Mouse (Mus musculus): ENCODE measurements at regions not wholly inside any gene's neighbourhood (a gene's known extent, or its start where the extent isn't known, plus 50 kb on each side); places are given as distances from the start of the nearest gene placed in this dataset.

DNA sequence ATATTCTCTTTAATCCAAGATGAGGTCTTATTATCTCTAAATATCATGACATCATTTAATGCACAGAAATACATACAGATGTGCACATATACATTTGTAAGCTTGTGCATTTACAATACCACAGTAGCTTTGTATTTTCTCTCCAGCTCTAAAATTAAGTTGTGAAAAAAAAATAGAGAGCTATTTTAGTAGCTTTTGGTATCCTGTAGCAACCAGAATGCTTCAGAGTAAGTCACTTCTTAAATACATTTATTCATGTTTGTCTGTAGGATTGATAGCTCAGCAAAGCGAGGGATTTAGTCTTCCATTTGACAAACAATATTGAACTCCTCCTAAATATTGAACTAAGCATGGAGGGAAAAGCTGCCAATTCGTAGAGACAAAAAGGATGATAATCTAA, 286.4 kb upstream of the C030005K15Rik start:
- Histone ChIP-seq H3K4me1 (ENCODE audit: control insufficient read depth, insufficient read depth, insufficient read length, low read length) (no peaks in the 10 kb centered on the region), H3K4me3 (ENCODE audit: insufficient read depth, low read depth, low read length) (no peak overlapping the region), H3K27ac (replicated peaks; ENCODE audit: low read depth, low read length) (no peak overlapping the region)

DNA sequence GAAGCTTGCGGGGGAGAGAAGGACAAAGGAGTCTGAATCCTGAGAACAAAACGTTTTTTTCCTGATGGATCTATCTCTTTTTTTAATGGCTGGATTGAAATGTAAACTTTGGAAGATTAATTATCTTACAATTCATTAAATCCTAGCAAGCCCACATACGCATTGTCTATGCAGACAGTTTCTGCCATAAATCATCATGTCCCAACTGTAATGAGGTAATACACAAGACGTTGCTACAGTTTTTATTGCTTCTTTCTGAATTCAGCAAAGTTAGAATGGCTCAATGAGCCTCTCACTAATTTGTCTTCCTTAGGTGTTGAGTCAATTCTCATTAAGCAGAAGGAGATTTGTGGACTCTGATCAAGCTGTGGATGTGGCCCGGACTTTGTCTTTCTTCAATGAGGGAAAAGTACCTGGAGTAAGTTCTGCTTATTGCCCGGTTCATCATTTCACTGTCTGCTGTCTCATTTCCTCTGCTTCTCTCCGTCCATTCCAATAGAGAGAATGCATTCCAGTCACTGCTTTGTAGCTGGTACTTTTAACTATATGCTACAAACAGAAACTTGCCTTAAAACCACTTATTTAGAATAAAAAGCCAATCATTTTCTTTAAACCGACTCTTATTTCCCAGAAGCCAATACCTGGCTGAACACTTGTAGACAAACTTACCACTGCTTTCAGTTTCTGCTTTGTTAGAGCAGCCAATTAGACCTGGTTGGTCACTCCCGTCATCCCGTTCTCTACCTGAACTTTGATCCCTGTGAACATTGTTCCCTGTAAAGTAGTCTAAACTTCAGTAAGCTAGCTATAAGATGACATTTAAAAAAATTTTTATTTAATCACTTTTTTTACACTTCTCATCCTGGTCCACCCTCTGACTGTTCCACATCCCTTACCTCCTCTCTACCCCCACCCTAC, 288.7 kb upstream of the C030005K15Rik start:
- Histone ChIP-seq H3K27ac (replicated peaks; ENCODE audit: low read depth, low read length) (no peak overlapping the region), H3K4me3 (ENCODE audit: insufficient read depth, low read depth, low read length) (no peak overlapping the region)

DNA sequence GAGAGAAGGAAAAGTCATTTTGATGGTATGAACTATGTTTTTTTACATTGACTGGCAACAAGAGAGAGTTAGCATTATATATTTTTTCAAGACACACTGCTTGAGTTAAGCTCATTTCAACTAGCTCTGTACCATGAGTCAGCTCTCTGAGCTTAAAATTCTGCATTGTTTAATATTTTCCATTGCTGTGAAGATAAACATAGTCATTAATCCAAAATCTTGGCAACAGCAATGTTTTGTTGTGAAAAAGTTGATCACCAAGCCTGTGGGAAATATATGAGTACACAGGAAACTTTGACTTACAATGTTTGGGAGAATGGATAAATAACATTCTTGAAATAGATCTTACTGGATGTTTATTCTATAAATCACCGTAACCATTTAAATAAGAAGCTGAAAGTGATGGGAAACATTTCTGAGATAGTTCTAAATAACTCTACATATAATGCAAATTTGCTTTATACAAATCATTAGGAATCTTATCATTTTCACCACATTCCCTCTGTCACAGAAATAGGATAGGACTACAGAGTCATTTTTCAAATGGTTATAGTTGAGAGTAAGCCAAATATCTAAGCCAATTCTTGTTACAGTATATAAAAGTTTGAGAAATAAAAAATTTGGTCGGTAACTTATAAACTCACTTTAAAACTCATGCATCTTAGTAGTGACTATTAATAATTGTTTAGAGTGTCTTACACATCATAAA, 290.2 kb upstream of the C030005K15Rik start:
- H3K4me1 ChIP-seq (ENCODE audit: control insufficient read depth, insufficient read depth, insufficient read length, low read length), result no peaks in the 10 kb centered on the region
- no peak overlapping the region for H3K27ac ChIP-seq (replicated peaks; ENCODE audit: low read depth, low read length)
- no peak overlapping the region for H3K4me3 ChIP-seq (ENCODE audit: insufficient read depth, low read depth, low read length)

More for the DNA sequence above, 288.7 kb upstream of the C030005K15Rik start:
- no peaks in the 10 kb centered on the region for H3K4me1 ChIP-seq (ENCODE audit: control insufficient read depth, insufficient read depth, insufficient read length, low read length)

DNA sequence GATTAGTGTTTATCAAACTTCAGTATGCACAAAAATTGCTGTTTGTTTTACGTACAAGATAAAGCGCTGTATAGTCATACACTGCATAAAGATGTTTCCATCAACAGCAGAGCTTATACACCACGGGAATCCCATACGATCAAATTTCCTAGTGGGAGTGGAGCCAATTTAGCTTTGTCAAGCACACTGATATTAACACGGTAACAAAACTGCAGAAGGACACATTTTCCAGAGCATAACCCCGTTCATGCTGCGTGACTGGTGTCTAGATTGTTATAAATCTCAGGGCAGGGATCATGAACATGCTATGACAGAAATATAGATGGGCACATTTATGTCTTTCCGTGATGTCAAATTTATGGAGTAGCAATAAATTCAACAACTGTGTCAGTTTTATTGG, 302.6 kb upstream of the C030005K15Rik start:
- no peak overlapping the region for H3K4me3 ChIP-seq (ENCODE audit: insufficient read depth, low read depth, low read length)
- no peaks in the 10 kb centered on the region for H3K4me1 ChIP-seq (ENCODE audit: control insufficient read depth, insufficient read depth, insufficient read length, low read length)
- H3K27ac ChIP-seq (replicated peaks; ENCODE audit: low read depth, low read length), result no peak overlapping the region

DNA sequence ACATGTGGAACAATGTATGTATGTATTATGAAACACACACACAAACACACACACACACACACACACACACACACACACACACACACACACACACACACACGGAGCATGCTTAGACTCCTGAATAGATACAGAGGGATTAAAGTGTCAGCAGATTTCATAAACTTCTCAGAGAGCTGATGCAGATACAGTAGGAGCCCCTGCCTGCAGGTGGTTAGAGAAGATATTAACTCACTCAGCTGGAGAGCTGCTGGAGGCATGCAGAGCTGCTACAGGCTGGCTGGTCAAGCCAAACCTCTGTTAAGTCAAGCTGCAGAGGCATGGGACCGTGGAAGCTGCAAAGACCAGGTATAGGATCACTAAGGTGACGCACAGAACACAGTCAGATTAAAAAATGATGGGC, 303.1 kb upstream of the C030005K15Rik start:
- Histone ChIP-seq H3K4me1 (ENCODE audit: control insufficient read depth, insufficient read depth, insufficient read length, low read length) (no peaks in the 10 kb centered on the region), H3K27ac (replicated peaks; ENCODE audit: low read depth, low read length) (no peak overlapping the region), H3K4me3 (ENCODE audit: insufficient read depth, low read depth, low read length) (no peak overlapping the region)

DNA sequence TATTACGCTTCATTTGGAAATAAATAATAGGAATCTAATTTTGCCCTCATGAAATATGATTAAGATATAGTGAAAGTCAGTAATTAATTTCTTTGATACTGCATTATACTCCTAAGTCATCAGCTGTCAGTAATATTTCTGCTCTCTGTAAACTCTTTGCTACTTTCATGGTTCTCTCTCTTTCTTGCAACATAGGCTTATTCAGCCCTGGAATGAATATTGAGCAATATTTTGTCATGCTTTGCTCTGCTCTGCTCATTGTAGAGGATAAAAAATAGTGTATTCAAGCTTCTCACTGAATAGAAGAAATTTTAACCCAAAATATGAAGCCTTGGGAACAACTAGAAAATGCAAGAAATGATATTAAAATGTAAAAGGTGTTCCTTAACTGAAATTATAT, 306.1 kb upstream of the C030005K15Rik start:
- no peak overlapping the region for H3K4me3 ChIP-seq (ENCODE audit: insufficient read depth, low read depth, low read length)
- no peaks in the 10 kb centered on the region for H3K4me1 ChIP-seq (ENCODE audit: control insufficient read depth, insufficient read depth, insufficient read length, low read length)
- H3K27ac ChIP-seq (replicated peaks; ENCODE audit: low read depth, low read length), result no peak overlapping the region

DNA sequence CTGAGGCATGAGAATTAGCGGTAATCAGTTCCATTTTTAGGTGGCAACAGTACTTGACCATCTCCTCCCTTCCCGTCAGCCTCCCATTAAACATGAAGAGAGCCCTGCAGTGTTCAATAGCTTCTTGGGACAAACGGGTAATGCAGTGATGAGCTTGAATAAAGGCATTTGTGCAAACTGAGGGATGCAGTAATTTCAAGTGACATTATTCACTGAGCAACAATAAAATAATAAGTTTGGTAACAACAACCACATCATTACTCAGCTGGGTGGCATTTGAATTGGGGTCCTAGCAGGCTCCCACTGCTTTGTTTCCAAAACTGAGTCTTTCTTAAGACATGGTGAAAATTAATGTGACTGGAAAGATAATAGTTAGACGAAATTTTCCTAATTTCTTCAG, 315.2 kb upstream of the C030005K15Rik start:
- H3K4me3 ChIP-seq (ENCODE audit: insufficient read depth, low read depth, low read length), result no peak overlapping the region

DNA sequence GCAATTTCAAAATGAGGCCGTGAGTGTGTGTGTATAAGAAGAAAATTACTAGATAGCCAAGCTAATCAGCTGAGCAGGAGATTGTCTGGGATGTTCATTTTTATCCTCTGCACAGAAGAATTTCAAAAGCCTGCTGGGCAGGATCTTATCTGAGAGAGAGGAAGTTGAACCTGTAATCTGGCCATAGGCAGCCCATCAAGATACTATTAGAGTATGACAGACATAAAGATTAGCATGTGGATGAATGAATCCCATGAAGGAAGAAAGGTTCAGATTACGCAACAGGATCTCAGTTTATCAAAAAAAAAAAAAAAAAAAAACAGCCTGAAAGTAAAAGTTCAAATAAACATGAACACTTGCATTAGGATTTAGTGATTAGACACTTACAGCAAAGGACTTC, 317.3 kb upstream of the C030005K15Rik start:
- Histone ChIP-seq H3K4me1 (ENCODE audit: control insufficient read depth, insufficient read depth, insufficient read length, low read length) (no peaks in the 10 kb centered on the region), H3K4me3 (ENCODE audit: insufficient read depth, low read depth, low read length) (no peak overlapping the region), H3K27ac (replicated peaks; ENCODE audit: low read depth, low read length) (no peak overlapping the region)

More for the DNA sequence above, 315.2 kb upstream of the C030005K15Rik start:
- Histone ChIP-seq H3K27ac (replicated peaks; ENCODE audit: low read depth, low read length) (no peak overlapping the region), H3K4me1 (ENCODE audit: control insufficient read depth, insufficient read depth, insufficient read length, low read length) (no peaks in the 10 kb centered on the region)

DNA sequence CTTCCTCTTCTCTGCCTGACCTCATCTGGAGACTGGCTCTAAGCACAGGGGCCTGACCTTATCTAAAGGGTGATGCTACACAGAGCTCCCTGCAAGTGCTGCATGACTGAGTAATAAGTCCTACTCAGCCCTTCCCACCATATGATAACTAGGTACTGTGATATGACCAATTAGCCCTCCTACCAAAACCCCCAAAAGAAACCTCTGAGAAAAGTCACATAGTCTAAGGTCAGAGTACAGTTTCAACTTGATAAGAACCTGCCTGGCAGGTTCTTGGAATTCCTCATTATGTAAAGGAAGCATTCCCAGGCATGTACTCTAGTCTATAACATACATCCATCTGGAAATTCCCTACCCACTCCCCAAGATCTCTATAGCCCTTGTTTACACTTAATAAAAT, 318.0 kb upstream of the C030005K15Rik start:
- H3K4me1 ChIP-seq (ENCODE audit: control insufficient read depth, insufficient read depth, insufficient read length, low read length), result no peaks in the 10 kb centered on the region
- H3K27ac ChIP-seq (replicated peaks; ENCODE audit: low read depth, low read length), result no peak overlapping the region
- H3K4me3 ChIP-seq (ENCODE audit: insufficient read depth, low read depth, low read length), result no peak overlapping the region

DNA sequence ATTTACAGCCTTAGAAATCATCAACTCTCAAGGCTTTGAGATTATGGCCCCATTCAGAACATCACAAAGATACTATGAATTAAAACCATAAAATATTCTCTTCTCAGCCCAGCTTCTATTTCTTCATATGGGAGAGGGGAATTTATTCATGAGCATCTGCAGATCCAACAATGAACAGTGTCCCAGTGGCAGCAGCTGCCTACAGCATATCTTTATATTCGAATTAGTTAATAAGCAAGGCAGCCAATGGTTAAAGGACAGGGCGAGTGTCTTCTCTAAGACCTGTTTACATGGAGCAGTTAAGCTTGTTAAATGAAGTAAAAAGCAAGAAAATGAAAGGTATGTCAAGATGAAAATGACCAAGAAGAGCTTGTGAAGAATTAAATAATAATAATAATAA, 346.9 kb upstream of the C030005K15Rik start:
- no peak overlapping the region for H3K27ac ChIP-seq (replicated peaks; ENCODE audit: low read depth, low read length)
- no peaks in the 10 kb centered on the region for H3K4me1 ChIP-seq (ENCODE audit: control insufficient read depth, insufficient read depth, insufficient read length, low read length)
- no peak overlapping the region for H3K4me3 ChIP-seq (ENCODE audit: insufficient read depth, low read depth, low read length)

DNA sequence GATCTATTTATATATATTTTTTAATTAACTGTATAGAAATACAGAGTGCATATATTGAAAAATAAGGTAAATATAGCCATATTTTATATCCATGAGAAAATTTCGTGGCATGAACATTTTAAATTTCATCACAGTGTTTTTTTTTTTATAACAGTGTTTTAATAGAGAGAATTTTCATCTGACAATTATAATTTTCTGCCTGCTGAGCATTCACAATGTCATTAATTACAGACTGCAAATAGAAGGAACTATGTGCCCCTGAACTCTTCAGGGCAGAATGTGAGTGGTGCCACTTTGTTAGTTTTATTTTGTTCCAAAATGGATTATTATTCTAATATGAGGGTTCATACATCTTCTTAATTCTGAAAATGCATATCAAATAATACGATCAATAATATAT, 358.3 kb upstream of the C030005K15Rik start:
- Histone ChIP-seq H3K27ac (replicated peaks; ENCODE audit: low read depth, low read length) (no peak overlapping the region), H3K4me1 (ENCODE audit: control insufficient read depth, insufficient read depth, insufficient read length, low read length) (no peaks in the 10 kb centered on the region), H3K4me3 (ENCODE audit: insufficient read depth, low read depth, low read length) (no peak overlapping the region)

DNA sequence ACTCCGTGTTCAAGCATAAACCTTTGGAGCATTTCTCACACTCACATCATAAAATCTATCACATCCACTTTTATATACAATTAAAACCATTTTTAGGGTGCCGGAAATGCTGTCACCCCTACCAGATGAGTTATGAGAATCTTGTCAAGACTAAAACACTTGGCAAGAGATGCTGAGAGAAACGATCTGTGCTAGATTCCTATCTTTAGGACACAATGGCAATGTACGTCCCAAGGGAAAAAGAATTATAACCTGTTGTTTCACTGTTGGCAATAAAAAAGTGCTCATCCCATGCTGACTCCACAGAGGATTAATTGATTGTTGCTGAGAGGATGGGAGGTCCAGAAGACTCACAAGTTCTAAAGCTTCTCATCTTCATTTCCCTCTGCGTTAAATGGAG, 389.7 kb upstream of the C030005K15Rik start:
- Histone ChIP-seq H3K4me1 (ENCODE audit: control insufficient read depth, insufficient read depth, insufficient read length, low read length) (no peaks in the 10 kb centered on the region), H3K4me3 (ENCODE audit: insufficient read depth, low read depth, low read length) (no peak overlapping the region), H3K27ac (replicated peaks; ENCODE audit: low read depth, low read length) (no peak overlapping the region)

DNA sequence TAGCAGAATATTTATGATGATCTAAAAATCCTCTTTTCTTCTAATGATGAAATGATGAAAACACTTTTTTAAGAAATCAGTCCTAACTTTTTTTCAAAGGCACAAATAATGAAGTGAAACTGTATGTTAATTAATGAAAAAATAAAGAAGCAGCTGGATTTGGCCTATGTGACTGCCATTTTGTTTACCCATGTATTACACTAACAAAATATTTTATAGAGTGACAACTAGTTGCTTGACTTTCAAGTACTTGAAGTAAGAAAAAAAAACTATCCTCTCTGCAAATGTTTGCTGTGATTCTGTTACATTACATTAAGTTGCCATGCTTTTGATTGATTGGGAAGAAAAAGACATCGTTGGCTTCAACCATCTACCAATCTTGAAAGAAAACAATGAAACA, 399.2 kb upstream of the C030005K15Rik start:
- Histone ChIP-seq H3K4me3 (ENCODE audit: insufficient read depth, low read depth, low read length) (no peak overlapping the region), H3K4me1 (ENCODE audit: control insufficient read depth, insufficient read depth, insufficient read length, low read length) (no peaks in the 10 kb centered on the region), H3K27ac (replicated peaks; ENCODE audit: low read depth, low read length) (no peak overlapping the region)

DNA sequence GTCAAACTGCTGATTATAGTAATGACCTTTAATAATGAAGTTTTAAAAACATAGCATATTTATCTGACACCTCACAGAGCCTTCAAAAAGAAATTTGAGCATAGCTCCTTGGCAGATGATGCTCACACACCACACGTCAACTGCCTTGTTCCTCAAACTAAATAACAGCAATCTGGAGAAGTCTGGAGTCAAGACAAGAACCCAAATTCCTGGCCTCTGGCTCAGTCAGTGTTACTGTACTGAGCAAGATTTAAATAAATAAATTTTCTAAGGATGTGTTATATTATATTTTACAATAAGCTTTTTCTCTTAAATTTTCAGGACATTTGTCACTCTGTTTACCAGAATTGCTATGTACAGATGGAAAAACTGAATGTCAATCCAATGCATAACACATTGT, 408.5 kb upstream of the C030005K15Rik start:
- no peak overlapping the region for H3K4me3 ChIP-seq (ENCODE audit: insufficient read depth, low read depth, low read length)
- no peaks in the 10 kb centered on the region for H3K4me1 ChIP-seq (ENCODE audit: control insufficient read depth, insufficient read depth, insufficient read length, low read length)
- no peak overlapping the region for H3K27ac ChIP-seq (replicated peaks; ENCODE audit: low read depth, low read length)

DNA sequence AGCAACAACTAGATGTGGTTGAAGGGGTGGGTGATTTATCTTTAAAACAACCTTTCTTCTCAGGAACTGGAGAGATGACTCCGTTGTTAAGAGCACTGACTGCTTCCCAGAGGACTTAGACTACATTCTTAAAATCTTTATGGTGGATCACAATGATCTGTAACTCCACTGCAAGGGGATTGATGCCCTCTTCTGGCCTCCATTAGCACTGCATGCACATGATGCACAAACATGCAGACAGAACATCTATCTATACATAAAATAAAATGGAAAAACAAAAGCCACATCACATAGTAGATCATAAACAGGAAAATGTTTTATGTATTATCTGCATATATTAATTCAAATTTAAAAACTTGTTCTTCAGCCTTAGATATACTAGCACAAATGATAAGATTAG, 419.2 kb upstream of the C030005K15Rik start:
- no peaks in the 10 kb centered on the region for H3K4me1 ChIP-seq (ENCODE audit: control insufficient read depth, insufficient read depth, insufficient read length, low read length)
- no peak overlapping the region for H3K4me3 ChIP-seq (ENCODE audit: insufficient read depth, low read depth, low read length)

More for the DNA sequence above, 419.2 kb upstream of the C030005K15Rik start:
- H3K27ac ChIP-seq (replicated peaks; ENCODE audit: low read depth, low read length), result no peak overlapping the region
